Mouse (Mus musculus) embryonic facial prominence, embryonic 12.5 days (tissue): ENCODE data around the gene Emb. TPM values are rescaled to one million over a fixed set of nuclear protein-coding genes. Genes with fewer than 3 reads are reported as not detected.

Experiments
- ATAC-seq: fragments of 200-750 bp; cut with Nextera tagmentation; 2 replicates; pipeline ENCODE4 v1.8.0; 2017; ENCODE audit not compliant: insufficient number of reproducible peaks, insufficient read depth, low FRiP score, low TSS enrichment
- H3K27ac ChIP-seq: fragments of 300-500 bp; sonication (generic); 2 replicates; pipeline ENCODE4 v1.5.1; 2016; ENCODE audit warnings: mild to moderate bottlenecking
- H3K27me3 ChIP-seq: fragments of 300-500 bp; sonication (generic); 2 replicates; pipeline ENCODE4 v1.6.1; 2016; ENCODE audit warnings: mild to moderate bottlenecking, moderate library complexity
- H3K36me3 ChIP-seq: fragments of 300-500 bp; sonication (generic); 2 replicates; pipeline ENCODE4 v1.6.1; 2016; ENCODE audit warnings: mild to moderate bottlenecking
- H3K4me1 ChIP-seq: fragments of 300-500 bp; sonication (generic); 2 replicates; pipeline ENCODE4 v1.6.1; 2016
- H3K4me2 ChIP-seq: fragments of 300-500 bp; sonication (generic); replicated peaks from 2 replicates; pipeline ENCODE4 v1.6.1; 2016; ENCODE audit warnings: mild to moderate bottlenecking, moderate library complexity
- H3K4me3 ChIP-seq: fragments of 300-500 bp; sonication (generic); 2 replicates; pipeline ENCODE4 v1.5.1; 2016; ENCODE audit warnings: mild to moderate bottlenecking
- H3K9ac ChIP-seq: fragments of 300-500 bp; sonication (generic); 2 replicates; pipeline ENCODE4 v1.6.1; 2016; ENCODE audit warnings: mild to moderate bottlenecking, moderate library complexity
- H3K9me3 ChIP-seq: fragments of 300-500 bp; sonication (generic); 2 replicates; pipeline ENCODE4 v1.6.1; 2016; ENCODE audit warnings: mild to moderate bottlenecking, moderate library complexity
- WGBS: fragments of 180-500 bp; shearing (Covaris S2); methylation state at CpG from one replicate; pipeline ENCODE4 v1.1.7; 2016; 5-methylcytosine and 5-hydroxymethylcytosine counted together
- polyA plus RNA-seq: library from polyadenylated mRNA; unstranded; fragments of >200 nt; fragmentation: Nextera tagmentation; extraction: Ambion mirVana; gene quantifications from 2 replicates; pipeline ENCODE4 v1.2.1, GENCODE M21; 2016

Gene Emb
- polyA plus RNA-seq, 1 experiment from 2014 or later = 32.8 TPM

DNA sequence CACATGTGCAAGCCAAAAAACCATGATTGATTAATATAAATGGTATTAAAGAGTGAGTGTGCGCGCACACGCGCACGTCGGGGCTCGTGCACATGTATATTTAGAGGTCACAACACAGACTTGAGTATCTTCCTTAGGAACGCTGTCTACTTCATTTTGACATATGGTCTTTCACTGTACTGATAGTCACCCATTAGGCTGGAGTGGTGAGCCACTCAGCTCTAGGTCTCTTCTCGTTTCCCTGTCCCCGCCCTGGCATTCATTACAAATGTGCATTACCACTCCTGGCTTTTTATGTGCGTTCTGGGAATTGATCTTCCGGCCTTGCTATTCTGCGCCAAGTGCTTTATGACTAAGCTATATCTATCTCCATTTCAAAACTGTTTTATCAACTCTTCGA is 59.6 kb downstream of the Emb start:
- no peaks in the 10 kb centered on the region for H3K27me3 ChIP-seq
- H3K4me2 ChIP-seq = no peak overlapping the region
- no peak overlapping the region for H3K27ac ChIP-seq
- H3K9me3 ChIP-seq = no peaks in the 10 kb centered on the region
- no peaks in the 10 kb centered on the region for H3K36me3 ChIP-seq
- no peaks in the 10 kb centered on the region for H3K4me1 ChIP-seq
- ATAC-seq = no peak
- no peak overlapping the region for H3K4me3 ChIP-seq
- 94% methylated on average over 14 of the region's 14 CpGs for WGBS
- H3K9ac ChIP-seq = no peak overlapping the region

DNA sequence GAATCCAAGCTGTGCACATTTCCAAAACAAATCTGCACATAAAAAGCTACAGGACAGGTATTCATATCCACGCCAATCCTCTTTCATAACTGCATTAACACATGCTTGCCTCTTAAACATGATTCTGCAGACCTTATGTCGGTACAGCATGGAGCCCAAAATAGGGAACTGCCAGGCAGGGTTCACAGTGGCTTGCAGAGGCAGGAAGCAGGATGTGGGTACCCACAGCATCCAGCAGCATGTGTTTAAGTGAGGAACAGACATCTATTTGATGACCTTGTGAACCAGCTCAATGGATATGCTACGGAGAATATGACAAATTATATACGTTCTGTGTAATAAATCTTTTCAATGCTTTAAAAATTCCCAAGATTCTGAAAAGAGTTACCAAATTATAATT is 75.7 kb downstream of the Emb start:
- no peaks in the 10 kb centered on the region for H3K9me3 ChIP-seq
- H3K4me3 ChIP-seq = no peak overlapping the region
- no peak overlapping the region for H3K27ac ChIP-seq
- no peak overlapping the region for H3K4me2 ChIP-seq
- H3K9ac ChIP-seq = no peak overlapping the region
- H3K4me1 ChIP-seq = no peaks in the 10 kb centered on the region
- no peaks in the 10 kb centered on the region for H3K27me3 ChIP-seq
- H3K36me3 ChIP-seq = no peaks in the 10 kb centered on the region
- WGBS = 80% methylated on average over 4 of the region's 4 CpGs
- ATAC-seq = no peak

DNA sequence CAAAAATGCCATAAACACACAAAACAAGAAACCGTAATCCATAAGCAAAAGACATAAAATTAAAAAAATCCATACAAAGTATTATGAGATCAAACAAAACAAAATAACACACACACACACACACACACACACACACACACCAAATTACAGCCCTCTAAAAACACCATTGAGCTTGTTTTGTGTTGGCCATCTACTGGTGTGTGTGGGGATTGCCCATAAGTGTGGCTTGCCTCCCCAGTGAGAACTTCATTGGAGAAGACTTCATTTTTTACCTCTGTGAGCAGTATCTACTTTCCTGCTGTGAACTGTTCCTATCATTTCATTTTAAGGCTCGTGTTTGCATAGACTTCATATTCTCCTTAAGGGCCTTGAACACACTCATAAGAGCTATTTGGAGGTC is 78.6 kb downstream of the Emb start:
- no peak overlapping the region for H3K9ac ChIP-seq
- 92% methylated on average over 2 of the region's 2 CpGs for WGBS
- H3K36me3 ChIP-seq = no peaks in the 10 kb centered on the region
- no peaks in the 10 kb centered on the region for H3K9me3 ChIP-seq
- H3K4me2 ChIP-seq = no peak overlapping the region
- H3K4me1 ChIP-seq = no peaks in the 10 kb centered on the region
- H3K27ac ChIP-seq = no peak overlapping the region
- no peak for ATAC-seq
- no peak overlapping the region for H3K4me3 ChIP-seq
- H3K27me3 ChIP-seq = no peaks in the 10 kb centered on the region

DNA sequence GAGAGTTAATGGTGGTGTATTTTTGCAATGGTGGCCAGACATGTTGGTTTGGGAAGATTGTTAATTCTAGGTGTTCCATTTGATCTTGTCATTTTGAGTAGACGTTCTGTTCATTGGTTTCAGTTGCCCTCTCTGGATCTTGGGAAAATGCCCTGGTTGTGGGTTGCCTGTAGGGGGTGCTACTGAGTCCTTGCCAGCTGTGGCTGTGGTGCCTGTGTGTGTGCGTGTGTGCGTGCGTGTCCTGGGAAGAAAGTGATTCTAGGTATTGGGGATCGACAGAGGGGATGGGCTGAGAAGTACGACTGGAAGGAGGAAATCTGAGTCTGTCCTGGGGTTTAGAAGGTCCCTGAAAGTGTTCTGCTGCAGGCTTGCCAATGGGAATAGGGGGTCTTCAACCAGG is 79.1 kb downstream of the Emb start:
- WGBS = 81% methylated on average over 6 of the region's 6 CpGs
- no peak for ATAC-seq
- H3K27ac ChIP-seq = no peak overlapping the region
- no peaks in the 10 kb centered on the region for H3K27me3 ChIP-seq
- no peak overlapping the region for H3K4me3 ChIP-seq
- no peaks in the 10 kb centered on the region for H3K36me3 ChIP-seq
- no peaks in the 10 kb centered on the region for H3K9me3 ChIP-seq
- no peak overlapping the region for H3K4me2 ChIP-seq
- H3K4me1 ChIP-seq = no peaks in the 10 kb centered on the region
- no peak overlapping the region for H3K9ac ChIP-seq

DNA sequence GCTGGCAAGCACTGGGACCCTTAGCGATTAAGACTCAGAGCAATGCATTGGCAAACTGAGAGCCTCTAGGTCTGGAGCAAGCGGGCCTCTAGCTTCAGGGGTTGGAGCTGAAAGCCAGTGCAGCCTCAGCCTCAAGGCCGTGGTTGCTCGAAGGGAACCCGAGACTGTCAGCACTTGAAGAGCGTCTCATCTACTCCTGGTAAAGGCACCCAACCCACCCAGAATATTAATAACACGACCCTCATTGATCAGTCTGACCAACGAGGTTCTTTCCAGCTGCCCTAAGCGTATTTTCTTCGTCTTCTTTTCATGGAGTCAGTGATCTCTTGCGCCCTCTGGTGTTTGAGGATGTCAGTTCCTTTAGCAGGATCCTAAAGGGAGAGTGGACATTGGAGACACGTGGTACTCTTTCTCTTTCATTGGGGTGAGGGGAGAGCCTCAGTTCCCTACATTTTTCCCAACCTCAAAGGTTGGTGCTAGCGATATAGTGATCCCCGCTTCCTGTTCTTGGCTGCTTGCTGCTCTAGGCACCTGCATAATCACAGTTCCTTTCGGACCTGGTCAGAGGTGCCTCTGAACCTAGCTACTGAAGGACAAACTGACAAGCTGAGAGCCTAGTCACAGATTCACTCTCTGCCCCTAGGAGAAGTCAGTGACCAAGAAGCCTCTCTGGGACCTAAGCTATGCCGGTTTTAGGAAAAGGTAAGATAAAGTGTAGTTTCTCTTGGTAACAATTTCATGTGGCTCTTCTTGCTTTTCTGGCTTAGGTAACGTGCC is 81.3 kb downstream of the Emb start:
- 34% methylated on average over 17 of the region's 17 CpGs for WGBS
- Histone ChIP-seq H3K36me3 (no peaks in the 10 kb centered on the region), H3K27me3 (no peaks in the 10 kb centered on the region), H3K9me3 (no peaks in the 10 kb centered on the region), H3K4me2 (peak overlapping the region; percentile 36), H3K4me1 (no peaks in the 10 kb centered on the region), H3K27ac (no peak overlapping the region), H3K4me3 (no peak overlapping the region), H3K9ac (no peak overlapping the region)
- ATAC-seq = peak; percentile 22; the same call in 1 of the 2 replicates

DNA sequence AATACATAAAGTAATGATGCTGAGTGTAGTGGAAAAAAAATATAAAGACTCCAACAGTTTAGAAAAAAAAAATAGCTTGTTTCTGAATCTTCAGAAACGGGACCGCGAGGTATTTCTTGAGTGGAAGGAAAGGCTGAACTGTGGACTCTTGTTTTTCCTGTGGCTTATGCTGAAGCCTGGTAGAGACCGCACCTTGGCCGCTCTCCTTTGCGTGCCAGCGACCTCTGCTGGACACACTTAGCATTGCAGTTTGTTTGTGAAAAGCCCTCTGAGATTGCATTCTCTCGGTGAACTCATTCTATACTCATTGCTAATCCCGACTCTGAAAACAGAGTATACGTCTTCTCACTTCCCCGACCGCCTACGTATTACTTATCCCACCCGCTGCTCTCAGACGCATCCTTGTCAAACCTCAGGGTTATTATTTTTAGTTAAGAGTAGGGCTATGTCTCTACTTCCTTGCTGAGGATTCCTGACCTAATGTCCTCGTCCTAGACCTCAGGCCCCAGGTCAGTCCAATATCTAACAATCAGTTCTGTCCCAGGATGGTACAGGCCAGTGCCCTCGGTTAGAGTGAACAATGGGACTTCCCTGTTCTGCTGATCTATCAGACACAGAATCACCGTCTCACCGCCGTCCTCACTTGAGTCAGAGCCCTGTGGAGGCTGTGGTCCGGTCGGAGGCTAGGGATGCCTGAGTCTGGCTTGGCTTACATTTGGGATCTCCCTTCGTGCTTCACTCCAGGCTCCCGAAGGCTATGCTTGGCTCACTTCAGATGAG is 103.3 kb downstream of the Emb start:
- Histone ChIP-seq H3K4me3 (no peak overlapping the region), H3K27ac (no peak overlapping the region), H3K27me3 (no peaks in the 10 kb centered on the region), H3K4me1 (no peaks in the 10 kb centered on the region), H3K36me3 (no peaks in the 10 kb centered on the region), H3K4me2 (no peak overlapping the region; the same call in 1 of the 2 replicates), H3K9me3 (no peaks in the 10 kb centered on the region), H3K9ac (no peak overlapping the region)
- WGBS = 27% methylated on average over 24 of the region's 24 CpGs
- peak; percentile 62; the same call in 1 of the 2 replicates for ATAC-seq

Other genes with a start within 250 kb of the Emb start
- 20.6 and 20.8 TPM in 2 replicates for gene Parp8, start 183.0 kb upstream of the Emb start, polyA plus RNA-seq
- gene Gm17509, start 12.5 kb downstream of the Emb start, polyA plus RNA-seq = 0.33 and 0.46 TPM in 2 replicates